Mouse (Mus musculus) intestine, postnatal 0 days (tissue): ENCODE data around the gene Oog3. TPM values are rescaled to one million over a fixed set of nuclear protein-coding genes. Genes with fewer than 3 reads are reported as not detected.

ENCODE experiments used
- ATAC-seq: fragments of 200-750 bp; cut with Nextera tagmentation; 2 replicates; pipeline ENCODE4 v1.8.0; 2017; ENCODE audit warnings: mild to moderate bottlenecking, moderate TSS enrichment, moderate library complexity
- H3K27ac ChIP-seq: fragments of 300-500 bp; sonication (generic); 2 replicates; pipeline ENCODE4 v1.5.1; 2014; ENCODE audit warnings: mild to moderate bottlenecking, low read depth, low read length, moderate library complexity
- H3K27me3 ChIP-seq: fragments of 300-500 bp; sonication (generic); replicated peaks from 2 replicates; pipeline ENCODE4 v1.6.1; 2014; ENCODE audit warnings: low read length, mixed read lengths; ENCODE audit not compliant: control insufficient read depth, insufficient read depth
- H3K36me3 ChIP-seq: fragments of 300-500 bp; sonication (generic); 2 replicates; pipeline ENCODE4 v1.6.1; 2014; ENCODE audit warnings: mild to moderate bottlenecking, moderate library complexity; ENCODE audit not compliant: control insufficient read depth, insufficient read depth
- H3K4me1 ChIP-seq: fragments of 300-500 bp; sonication (generic); replicated peaks from 2 replicates; pipeline ENCODE4 v1.6.1; 2014; ENCODE audit warnings: antibody characterized with exemption, low read length, mixed read lengths; ENCODE audit not compliant: control insufficient read depth, insufficient read depth
- H3K4me2 ChIP-seq: fragments of 300-500 bp; sonication (generic); replicated peaks from 2 replicates; pipeline ENCODE4 v1.6.1; 2014; ENCODE audit warnings: low read depth, mild to moderate bottlenecking, moderate library complexity
- H3K4me3 ChIP-seq: fragments of 300-500 bp; sonication (generic); 2 replicates; pipeline ENCODE4 v1.5.1; 2014; ENCODE audit warnings: low read depth, low read length
- H3K9ac ChIP-seq: fragments of 300-500 bp; sonication (generic); 2 replicates; pipeline ENCODE4 v1.6.1; 2014; ENCODE audit warnings: mild to moderate bottlenecking, low read depth, low read length
- H3K9me3 ChIP-seq: fragments of 300-500 bp; sonication (generic); 2 replicates; pipeline ENCODE4 v1.6.1; 2016; ENCODE audit warnings: mixed run types; ENCODE audit not compliant: control insufficient read depth
- CTCF ChIP-seq: sonication (generic); IDR thresholded peaks from 2 replicates; pipeline ENCODE4 v1.5.1; 2016; ENCODE audit warnings: low read depth, mild to moderate bottlenecking, control low read depth, antibody characterized with exemption, moderate library complexity
- WGBS: fragments of 180-500 bp; shearing (Covaris S2); extraction: QIAGEN DNeasy Blood & Tissue Kit; methylation state at CpG from one replicate; pipeline ENCODE4 v1.1.7; 2014; 5-methylcytosine and 5-hydroxymethylcytosine counted together
- polyA plus RNA-seq: library from polyadenylated mRNA; unstranded; fragments of >200 nt; fragmentation: Nextera tagmentation; extraction: Ambion mirVana; gene quantifications from 2 replicates; pipeline ENCODE4 v1.2.1, GENCODE M21; 2015

Oog3 gene
- not detected in 2 replicates for polyA plus RNA-seq

GRCm38 (mm10) chr4:144162563-144162962, at the start of gene Oog3:
Oog3 (minus strand) TSS chr4:144162663.
- no peak within 1 kb of the TSS for H3K4me2 ChIP-seq
- H3K36me3 ChIP-seq: no peaks in the 10 kb centered on the region
- no peak within 1 kb of the TSS for H3K4me3 ChIP-seq
- no peak within 1 kb of the TSS for H3K9ac ChIP-seq
- no peaks in the 10 kb centered on the region for H3K4me1 ChIP-seq
- no peaks in the 10 kb centered on the region for H3K27me3 ChIP-seq
- H3K27ac ChIP-seq: no peak within 1 kb of the TSS
- H3K9me3 ChIP-seq: no peaks in the 10 kb centered on the region
- ATAC-seq: no peak
- WGBS: 82% methylated on average over 1 of the region's 1 CpGs
- TF ChIP-seq CTCF: no peak

DNA sequence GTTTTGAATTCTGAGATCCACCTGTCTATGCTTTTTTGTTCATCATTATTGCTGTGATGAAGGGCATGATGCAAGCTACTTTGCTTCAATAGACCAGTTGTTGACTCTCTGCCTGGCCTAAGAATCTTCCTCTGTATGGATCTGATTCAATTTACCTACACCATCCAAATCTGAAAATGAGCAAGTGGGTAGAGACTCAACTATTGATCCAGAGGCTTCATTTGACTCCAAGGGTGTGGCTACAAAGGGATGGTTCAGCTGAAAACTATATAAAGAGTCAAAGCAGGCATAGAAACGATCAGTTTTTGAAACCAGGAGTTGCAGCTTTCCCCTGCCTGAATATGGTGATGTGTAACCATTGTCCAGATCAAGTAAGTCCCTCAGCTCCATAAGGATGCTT, 28.0 kb upstream of the Oog3 start, which contains the start of gene Oog2:
TSS of gene Oog2 (plus strand) at position 301 of the 400 bp plus-strand sequence.
- WGBS: 41% methylated on average over 1 of the region's 1 CpGs

More for the DNA sequence above, 28.0 kb upstream of the Oog3 start, which contains the start of gene Oog2:
- TF ChIP-seq CTCF: no peak
- Histone ChIP-seq H3K9ac (no peak within 1 kb of the TSS), H3K4me3 (no peak within 1 kb of the TSS), H3K27ac (no peak within 1 kb of the TSS), H3K9me3 (no peaks in the 10 kb centered on the region), H3K27me3 (no peaks in the 10 kb centered on the region), H3K4me1 (no peaks in the 10 kb centered on the region), H3K4me2 (no peak within 1 kb of the TSS), H3K36me3 (no peaks in the 10 kb centered on the region)
- ATAC-seq: no peak

Other genes starting within 250 kb of the Oog3 start
- gene Pramef25, start 211.6 kb downstream of the Oog3 start, polyA plus RNA-seq: not detected in 2 replicates
- not detected in 2 replicates for gene Gm13101, start 195.7 kb downstream of the Oog3 start, polyA plus RNA-seq
- gene Pramef17, start 168.3 kb downstream of the Oog3 start, polyA plus RNA-seq: not detected in 2 replicates
- not detected in 2 replicates for gene Pramel4, start 103.5 kb downstream of the Oog3 start, polyA plus RNA-seq
- gene Gm13102, start 56.2 kb downstream of the Oog3 start, polyA plus RNA-seq: not detected in 2 replicates
- not detected in 2 replicates for gene Oog2, start 28.1 kb upstream of the Oog3 start, polyA plus RNA-seq
- not detected in 2 replicates for gene C87977, start 50.7 kb upstream of the Oog3 start, polyA plus RNA-seq
- not detected in 2 replicates for gene Pramel5, start 117.8 kb upstream of the Oog3 start, polyA plus RNA-seq
- gene Gm13128, start 167.6 kb upstream of the Oog3 start, polyA plus RNA-seq: not detected in 2 replicates
- gene Gm13119, start 195.3 kb upstream of the Oog3 start, polyA plus RNA-seq: not detected in 2 replicates
- gene Pramef20, start 215.3 kb upstream of the Oog3 start, polyA plus RNA-seq: not detected in 2 replicates
- not detected in 2 replicates for gene Pramef12, start 245.8 kb upstream of the Oog3 start, polyA plus RNA-seq